Mouse (Mus musculus) G1E (cell line): ENCODE data around the gene Large2.

ENCODE experiments used
- CTCF ChIP-seq: IDR thresholded peaks from 2 replicates; pipeline ENCODE4 v1.5.1; 2012; ENCODE audit warnings: low read depth, low read length, inconsistent platforms, mixed read lengths
- POLR2AphosphoS5 ChIP-seq: IDR thresholded peaks from 2 replicates; pipeline ENCODE4 v1.6.1; 2012; ENCODE audit warnings: low read depth, low read length, inconsistent platforms; ENCODE audit not compliant: insufficient replicate concordance

DNA sequence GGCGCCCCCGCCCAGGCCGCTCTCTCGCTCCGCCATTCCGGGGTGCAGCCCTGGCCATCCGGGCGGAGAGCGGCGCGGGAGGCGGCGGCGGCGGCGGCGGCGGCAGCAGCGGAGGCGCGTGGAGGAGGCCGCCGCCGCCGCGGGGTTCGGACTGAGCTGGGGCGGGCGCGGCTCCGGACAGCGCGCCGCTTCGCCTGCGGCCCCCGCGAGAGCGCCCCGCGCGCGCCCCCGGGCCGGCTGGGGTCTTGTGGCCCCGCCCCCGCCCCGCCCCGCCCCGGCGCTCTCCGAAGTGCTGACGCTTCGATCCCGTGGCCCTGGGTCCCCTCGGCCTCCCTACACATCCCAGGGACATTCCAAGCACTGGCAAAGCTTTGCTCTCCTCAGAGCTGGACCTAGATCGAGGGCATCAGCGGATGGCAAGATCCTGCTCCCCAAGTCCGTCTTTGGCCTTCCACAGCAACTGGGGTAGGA, 26.5 kb upstream of the Large2 start, which contains the start of gene Mapk8ip1:
- TF ChIP-seq CTCF (no peak), POLR2AphosphoS5 (no peak)
